Mouse (Mus musculus) mouse embryonic stem cell (cell line): ENCODE measurements around the gene Ndufa7.
"Not testable (repeated sequence)": the region's sequence is repeated elsewhere in the genome, so short reads cannot be mapped to it uniquely, and the experiment has no call there.

ENCODE experiments used
- in situ Hi-C, 2 experiments: fragments of 300-500 bp; cut with MboI; formaldehyde crosslinking; loops; 1 replicate in 1 of 2; 3 replicates in 1 of 2; pipeline ENCODE4 v1.14.3; 2019 to 2020; ENCODE audit warnings: low sequenced_read_pairs in 2 of 2, low pct_unique_long_range_greater_than_20kb in 1 of 2, mixed read lengths in 1 of 2; ENCODE audit not compliant: unreplicated experiment in 1 of 2

The Ndufa7 gene

DNA sequence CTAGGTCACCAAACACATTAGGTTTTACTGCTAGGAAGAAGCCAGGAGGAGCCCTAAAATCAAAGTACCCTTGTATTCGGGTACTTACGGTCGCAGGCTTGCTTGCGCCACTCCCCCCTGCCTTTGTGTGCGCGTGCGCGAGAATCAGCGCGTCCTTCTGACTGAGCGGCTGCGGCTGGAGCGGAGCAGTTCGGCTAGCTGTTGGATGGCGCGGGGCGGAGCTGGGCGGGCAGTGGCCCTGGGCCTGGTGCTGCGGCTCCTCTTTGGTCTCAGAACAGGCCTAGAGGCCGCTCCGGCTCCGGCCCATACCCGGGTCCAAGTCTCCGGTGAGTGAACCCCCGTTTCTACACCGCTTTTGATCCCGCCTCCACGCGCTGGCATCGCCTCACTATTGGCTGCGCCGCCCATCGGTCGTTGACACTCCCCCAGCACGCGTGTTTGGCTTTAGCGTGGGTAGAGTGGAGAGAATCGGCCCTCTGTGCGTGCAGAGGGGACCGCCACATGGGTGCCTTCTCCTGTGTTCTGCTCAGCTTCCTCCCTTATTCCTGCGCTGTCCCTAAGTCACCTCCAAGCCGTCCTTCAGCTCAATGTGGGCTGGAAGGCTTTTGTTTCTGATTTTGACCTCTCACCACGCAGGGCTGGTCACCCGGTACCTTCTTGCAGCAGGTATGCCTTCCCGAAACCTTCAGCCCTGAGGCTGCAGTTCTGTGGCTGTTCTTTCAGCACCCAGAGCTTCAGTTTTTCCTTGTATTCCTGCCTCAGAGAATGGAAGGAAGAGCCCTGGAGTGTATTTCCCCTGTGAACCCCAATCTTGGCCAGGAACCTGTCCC is 18.8 kb downstream of the Ndufa7 start, which contains the start of gene Cd320:
TSS of gene Cd320 (plus strand) at position 126 of the 830 bp plus-strand sequence.
- in situ Hi-C loops, result no loop called here

DNA sequence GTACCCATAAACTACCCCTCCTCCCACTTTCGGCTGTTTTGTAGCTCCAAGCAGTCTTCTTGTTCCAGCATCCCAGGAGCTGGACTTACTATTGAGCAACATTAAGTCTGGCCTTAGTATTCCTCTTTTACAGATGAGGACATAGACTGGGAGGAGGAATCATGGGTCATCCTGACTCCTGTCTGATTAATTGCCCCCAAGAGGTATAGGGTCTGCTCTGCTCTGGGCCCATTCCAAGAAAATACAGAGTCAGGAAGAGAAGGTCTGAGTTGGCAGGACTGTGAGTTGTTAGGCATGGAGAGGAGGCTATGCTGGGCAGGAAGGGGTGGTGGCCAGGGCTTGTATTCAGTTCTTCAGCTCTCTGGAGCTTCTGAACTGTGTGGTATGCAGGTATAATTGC is 19.8 kb downstream of the Ndufa7 start:
- in situ Hi-C loops, result no loop called here

DNA sequence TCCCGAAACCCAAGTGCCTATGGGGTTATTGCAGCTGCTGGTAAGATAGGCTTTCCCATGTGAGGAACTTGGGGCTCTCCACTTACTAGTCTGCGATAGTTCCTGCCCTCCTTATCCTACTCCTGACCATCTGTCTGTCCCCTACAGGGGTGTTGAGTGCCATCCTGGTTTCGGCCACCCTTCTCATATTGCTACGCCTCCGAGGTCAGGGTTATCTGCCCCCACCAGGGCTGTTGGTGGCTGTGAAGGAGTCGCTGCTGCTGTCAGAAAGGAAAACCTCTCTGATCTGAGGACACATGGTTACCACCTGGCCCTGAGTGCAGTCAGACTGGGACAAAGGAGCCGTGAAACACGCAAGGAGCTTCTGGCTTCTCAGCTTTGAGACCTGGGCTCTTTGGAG is 23.8 kb downstream of the Ndufa7 start:
- in situ Hi-C loops, result no loop called here

DNA sequence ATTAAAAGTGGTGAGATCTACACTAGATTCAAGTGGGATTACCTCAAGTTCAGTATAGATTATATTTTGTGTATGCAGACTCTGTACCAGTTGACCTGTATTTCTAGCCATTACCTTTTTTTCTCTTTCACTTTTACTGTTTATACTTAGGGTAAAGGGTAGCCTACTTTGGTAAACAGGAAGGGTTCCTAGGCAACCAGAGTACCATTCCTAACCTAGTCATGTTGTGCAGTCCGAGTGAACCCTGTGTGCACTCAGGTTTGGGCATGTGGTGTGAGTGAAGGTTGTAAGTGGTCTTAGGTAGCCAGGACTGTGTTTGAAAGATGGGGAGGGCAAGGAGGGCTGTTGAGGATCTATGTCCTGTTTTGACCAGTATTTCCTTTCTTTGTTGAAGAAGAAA is 27.0 kb downstream of the Ndufa7 start:
- in situ Hi-C loops, result no loop called here

DNA sequence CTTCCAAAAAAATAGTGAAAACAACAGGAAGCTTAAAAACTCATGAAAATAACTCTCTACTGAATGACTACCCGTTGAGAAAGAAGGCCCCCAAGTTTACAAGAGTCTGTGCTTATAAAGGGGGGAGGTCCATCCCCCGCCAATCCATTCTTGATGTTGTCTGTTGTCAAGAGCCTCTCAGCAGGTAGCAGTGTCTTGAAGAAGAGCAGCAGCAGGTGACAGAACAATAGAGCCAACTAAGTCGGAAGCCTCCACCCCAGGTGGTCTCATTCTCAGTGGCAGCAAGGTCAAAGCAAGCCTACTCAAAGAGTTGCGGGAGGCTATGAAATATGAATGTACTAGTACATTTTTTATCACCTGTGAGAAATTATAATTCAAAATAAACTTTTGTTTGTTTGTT is 33.4 kb downstream of the Ndufa7 start:
- in situ Hi-C loops, result no loop called here

DNA sequence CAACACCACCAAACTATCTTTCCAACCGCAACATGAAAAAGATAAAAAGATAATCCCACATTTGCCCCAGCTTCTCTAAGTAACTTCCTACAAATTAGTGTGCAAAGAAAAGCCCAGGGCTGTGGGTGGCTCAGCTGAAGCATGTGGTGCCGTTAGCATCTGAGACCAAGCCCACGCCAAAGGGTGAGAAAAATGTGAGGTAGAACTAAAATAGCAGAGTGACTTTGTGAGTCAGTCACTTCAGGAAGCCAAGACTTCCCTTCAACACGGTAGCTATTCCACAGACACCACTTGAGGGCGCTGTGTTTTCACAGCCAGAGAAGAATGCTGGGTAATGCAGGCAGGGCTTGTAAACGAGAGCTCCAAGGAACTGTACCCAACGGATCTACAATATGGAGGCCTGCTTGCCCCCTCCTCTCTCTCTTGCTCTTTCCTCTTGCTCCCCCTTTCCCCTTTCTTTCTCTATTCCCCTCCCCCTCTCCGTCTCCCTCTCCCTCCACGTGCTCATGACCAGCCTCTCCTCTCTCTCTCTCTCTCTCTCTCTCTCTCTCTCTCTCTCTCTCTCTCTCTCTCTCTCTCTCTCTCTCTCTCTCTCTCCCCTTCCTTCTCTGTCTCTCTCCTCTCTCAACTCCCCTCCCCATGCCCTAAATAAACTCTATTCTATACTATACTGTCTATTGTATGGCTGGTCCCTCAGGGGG is 41.1 kb downstream of the Ndufa7 start:
- in situ Hi-C loops, result no loop called here

DNA sequence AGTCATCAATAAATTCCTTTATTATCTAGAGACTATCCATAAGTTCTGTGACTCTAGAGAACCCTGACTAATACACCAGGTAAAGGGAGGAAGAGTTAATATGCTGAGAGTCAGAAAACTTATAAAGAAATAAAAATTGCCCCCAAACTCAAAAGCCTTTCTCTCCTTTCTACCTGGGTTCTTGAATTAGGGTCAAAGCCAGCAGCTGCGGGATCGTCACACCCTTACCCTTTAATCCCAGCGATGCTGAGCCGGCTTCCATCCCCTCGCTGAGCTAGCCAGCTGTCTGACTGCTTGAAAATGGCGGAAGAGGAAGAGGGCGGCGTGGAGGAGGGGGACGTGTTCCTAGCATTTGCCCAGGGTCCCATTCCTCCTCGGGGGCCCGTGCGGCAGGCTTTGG is 49.2 kb downstream of the Ndufa7 start, which contains the start of gene Gm7029:
TSS of gene Gm7029 (plus strand) at position 301 of the 400 bp plus-strand sequence.
- in situ Hi-C loops, result not testable (repeated sequence)

DNA sequence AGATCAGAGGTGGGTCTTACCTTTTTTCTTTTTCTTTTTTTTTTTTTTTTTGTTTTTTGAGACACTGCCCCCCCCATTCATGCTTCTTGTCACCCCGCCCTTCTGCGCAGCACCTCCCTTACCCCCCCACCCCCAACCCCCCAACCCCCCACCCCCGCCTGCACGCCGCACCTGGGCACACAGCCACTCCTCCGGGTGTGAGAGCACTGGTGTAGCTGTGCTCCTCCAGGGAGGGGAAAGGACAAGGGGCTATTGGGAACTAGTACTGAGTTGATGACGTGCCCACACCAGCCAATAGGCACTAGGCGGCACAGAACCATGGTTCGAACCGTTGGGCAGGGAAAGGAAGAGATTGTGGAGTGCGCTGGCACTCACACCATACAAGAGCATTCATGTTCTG is 50.0 kb downstream of the Ndufa7 start:
- in situ Hi-C loops, result no loop called here

DNA sequence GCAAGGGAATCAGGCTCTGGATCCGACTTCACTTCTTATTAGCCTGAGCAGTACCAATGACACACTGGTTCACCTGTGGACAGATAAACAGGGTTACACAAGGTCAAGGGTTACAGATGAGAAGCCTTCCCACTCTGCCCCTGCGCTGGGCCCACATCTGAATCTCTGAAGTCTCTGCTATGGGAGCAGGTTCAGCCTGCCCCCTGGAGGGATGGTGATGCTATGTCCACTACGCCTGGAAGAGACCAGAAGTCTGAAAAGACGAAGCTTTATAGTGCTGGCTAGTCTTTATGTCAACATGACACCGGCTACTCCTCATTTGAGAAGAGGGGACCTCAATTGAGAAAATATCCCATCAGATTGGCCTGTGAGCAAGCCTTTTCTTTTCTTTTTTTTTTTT is 51.4 kb downstream of the Ndufa7 start:
- in situ Hi-C loops, result not testable (repeated sequence)

DNA sequence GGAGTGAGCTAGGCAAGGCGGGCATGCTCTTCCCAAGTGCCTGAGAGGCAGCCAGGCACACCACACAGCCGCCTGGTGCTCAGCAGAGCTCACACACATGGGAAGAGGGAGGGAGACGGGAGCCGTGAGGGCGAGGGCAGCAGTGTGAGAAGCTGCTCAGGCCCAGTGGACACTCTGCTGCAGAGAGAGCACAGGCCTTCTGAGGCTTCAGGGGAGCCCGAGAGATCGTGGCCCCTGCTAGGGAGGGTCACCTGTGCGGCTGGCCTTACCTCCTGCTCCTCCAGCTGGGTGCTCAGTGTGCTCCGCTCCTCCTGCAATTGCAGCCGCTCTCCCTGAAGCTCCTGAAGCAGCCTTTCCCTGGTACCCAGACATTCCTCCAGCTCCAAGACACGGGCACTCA is 59.9 kb downstream of the Ndufa7 start:
- in situ Hi-C loops, result not testable (repeated sequence)

DNA sequence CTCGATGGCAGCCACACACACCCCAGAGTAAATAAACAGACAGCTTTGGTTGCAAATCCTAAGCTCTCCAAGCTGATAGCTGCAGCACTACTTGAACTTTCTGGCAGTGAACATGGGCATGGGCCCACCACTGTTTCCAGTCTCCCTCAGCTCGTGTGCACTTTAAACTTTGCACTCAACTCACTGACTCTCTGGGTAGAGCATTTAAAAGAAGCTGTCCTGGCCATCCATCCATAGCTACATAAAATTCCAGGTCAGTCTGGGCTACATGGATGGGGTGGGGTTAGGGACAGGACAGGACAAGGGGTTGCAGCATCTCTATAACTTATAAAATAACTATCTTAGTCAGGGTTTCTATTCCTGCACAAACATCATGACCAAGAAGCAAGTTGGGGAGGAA is 63.4 kb downstream of the Ndufa7 start:
- in situ Hi-C loops, result not testable (repeated sequence)
